Mouse (Mus musculus): ENCODE results near the gene Edem2. TPM values are rescaled to one million over a fixed set of nuclear protein-coding genes. Genes with fewer than 3 reads are reported as not detected.

The Edem2 gene
- polyA plus RNA-seq, 1 experiment, result 19.0 TPM

GRCm38 (mm10) chr2:155675118-155675517 is 54.2 kb downstream of the Edem2 start:
- peaks cover 22% of the 10 kb centered on the region for H3K36me3 ChIP-seq (ENCODE audit: control insufficient read depth, insufficient read depth)
- H3ac ChIP-seq (ENCODE audit: control insufficient read depth, insufficient read length, low read depth), result no peak overlapping the region
- peaks cover 63% of the 10 kb centered on the region for H3K79me3 ChIP-seq (ENCODE audit: low read depth)
- peaks cover 77% of the 10 kb centered on the region for H3K79me2 ChIP-seq (ENCODE audit: control insufficient read depth, insufficient read depth)
- no peak for TF ChIP-seq MAX (IDR thresholded peaks at IDR 0.05)
- H3K4me3 ChIP-seq (ENCODE audit: insufficient read depth, poor library complexity, severe bottlenecking), result no peak overlapping the region
- H3K27me3 ChIP-seq (ENCODE audit: control insufficient read depth, insufficient read depth, insufficient read length), result no peaks in the 10 kb centered on the region

DNA sequence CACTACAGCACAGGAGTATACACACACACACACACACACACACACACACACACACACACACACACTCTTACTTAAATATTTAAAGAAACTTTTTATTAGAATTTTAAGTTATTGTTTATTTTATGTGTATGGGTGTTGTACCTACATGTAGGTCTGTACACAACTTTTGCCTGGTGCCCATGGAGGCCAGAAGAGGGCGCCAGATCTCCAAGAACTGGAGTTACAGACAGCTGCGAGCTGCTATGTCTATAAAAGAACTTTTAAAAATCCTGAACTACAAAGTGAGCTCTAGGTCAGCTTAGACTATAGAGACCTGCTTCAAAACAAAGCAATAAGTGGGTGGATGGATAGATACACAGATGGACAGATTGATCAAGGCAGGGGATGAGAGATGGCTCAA is 55.7 kb downstream of the Edem2 start:
- Histone ChIP-seq H3K4me3 (ENCODE audit: insufficient read depth, poor library complexity, severe bottlenecking) (no peak overlapping the region), H3K27me3 (ENCODE audit: control insufficient read depth, insufficient read depth, insufficient read length) (no peaks in the 10 kb centered on the region), H3K79me3 (ENCODE audit: low read depth) (peaks cover 48% of the 10 kb centered on the region), H3K36me3 (ENCODE audit: control insufficient read depth, insufficient read depth) (peaks cover 22% of the 10 kb centered on the region), H3K79me2 (ENCODE audit: control insufficient read depth, insufficient read depth) (peaks cover 61% of the 10 kb centered on the region), H3ac (ENCODE audit: control insufficient read depth, insufficient read length, low read depth) (no peak overlapping the region)
- TF ChIP-seq MAX (IDR thresholded peaks at IDR 0.05) (no peak), MYOD1 (IDR thresholded peaks at IDR 0.05; ENCODE audit: control insufficient read depth, insufficient read length, low read depth) (no peak), CEBPB (IDR thresholded peaks at IDR 0.05; ENCODE audit: low read depth) (no peak), USF1 (IDR thresholded peaks at IDR 0.05; ENCODE audit: low read depth) (no peak), FOSL1 (IDR thresholded peaks at IDR 0.05; ENCODE audit: insufficient read depth, low read length, poor library complexity, severe bottlenecking) (no peak), CTCF (IDR thresholded peaks at IDR 0.05; ENCODE audit: control insufficient read depth, insufficient read depth, insufficient read length) (no peak), MYOG (IDR thresholded peaks at IDR 0.05; ENCODE audit: control insufficient read depth, extremely low read depth, insufficient read length) (no peak)

DNA sequence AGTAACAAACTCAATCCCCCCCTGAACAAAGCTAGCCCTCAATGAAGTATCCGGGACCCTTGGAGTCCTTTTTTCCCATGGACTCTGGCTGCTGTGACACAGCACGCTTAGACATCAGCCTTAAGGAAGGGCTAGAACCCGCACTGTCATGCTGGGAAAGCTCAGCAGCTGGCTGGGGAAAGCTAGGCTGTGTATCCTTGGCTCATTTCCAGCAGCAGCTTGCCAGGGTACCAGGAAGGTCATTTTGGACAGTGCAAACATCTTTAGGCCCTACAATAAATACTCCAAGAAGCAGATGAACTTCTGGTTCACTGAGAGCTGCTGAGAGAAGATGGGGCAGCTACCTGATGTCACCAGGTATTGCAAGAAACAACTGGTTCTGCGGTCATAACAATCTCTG is 58.0 kb downstream of the Edem2 start:
- Histone ChIP-seq H3K27me3 (ENCODE audit: control insufficient read depth, insufficient read depth, insufficient read length) (no peaks in the 10 kb centered on the region), H3ac (ENCODE audit: control insufficient read depth, insufficient read length, low read depth) (no peak overlapping the region), H3K79me2 (ENCODE audit: control insufficient read depth, insufficient read depth) (peaks cover 38% of the 10 kb centered on the region), H3K36me3 (ENCODE audit: control insufficient read depth, insufficient read depth) (peaks cover 33% of the 10 kb centered on the region), H3K4me3 (ENCODE audit: insufficient read depth, poor library complexity, severe bottlenecking) (no peak overlapping the region), H3K79me3 (ENCODE audit: low read depth) (peaks cover 27% of the 10 kb centered on the region)
- TF ChIP-seq MYOG (IDR thresholded peaks at IDR 0.05; ENCODE audit: control insufficient read depth, extremely low read depth, insufficient read length) (no peak), USF1 (IDR thresholded peaks at IDR 0.05; ENCODE audit: low read depth) (no peak), FOSL1 (IDR thresholded peaks at IDR 0.05; ENCODE audit: insufficient read depth, low read length, poor library complexity, severe bottlenecking) (no peak), CTCF (IDR thresholded peaks at IDR 0.05; ENCODE audit: control insufficient read depth, insufficient read depth, insufficient read length) (no peak), MYOD1 (IDR thresholded peaks at IDR 0.05; ENCODE audit: control insufficient read depth, insufficient read length, low read depth) (no peak), CEBPB (IDR thresholded peaks at IDR 0.05; ENCODE audit: low read depth) (no peak)

DNA sequence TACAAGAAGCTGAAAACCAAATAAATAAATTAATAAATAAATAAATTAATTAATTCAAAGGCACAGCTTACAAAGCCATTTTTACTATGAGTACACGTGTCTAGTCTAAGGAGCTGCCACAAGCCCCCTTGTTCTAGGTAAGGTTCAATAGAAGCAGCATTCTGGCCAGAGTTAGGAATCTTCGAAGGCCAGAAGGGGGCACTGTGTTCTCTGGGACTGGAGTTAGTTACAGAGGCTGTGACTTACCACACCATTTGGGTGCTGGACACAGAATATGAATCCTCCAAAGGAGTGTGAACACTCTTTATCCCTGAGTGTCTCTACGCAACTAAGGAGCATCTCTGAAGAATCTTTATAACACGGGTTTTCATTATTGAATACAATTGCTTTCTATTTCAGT is 60.8 kb downstream of the Edem2 start:
- no peaks in the 10 kb centered on the region for H3K27me3 ChIP-seq (ENCODE audit: control insufficient read depth, insufficient read depth, insufficient read length)

GRCm38 (mm10) chr2:155667881-155668280 is 61.4 kb downstream of the Edem2 start:
- peaks cover 5% of the 10 kb centered on the region for H3K79me2 ChIP-seq (ENCODE audit: control insufficient read depth, insufficient read depth)
- H3ac ChIP-seq (ENCODE audit: control insufficient read depth, insufficient read length, low read depth), result no peak overlapping the region
- H3K27me3 ChIP-seq (ENCODE audit: control insufficient read depth, insufficient read depth, insufficient read length), result no peaks in the 10 kb centered on the region
- no peak overlapping the region for H3K4me3 ChIP-seq (ENCODE audit: insufficient read depth, poor library complexity, severe bottlenecking)
- TF ChIP-seq FOSL1 (IDR thresholded peaks at IDR 0.05; ENCODE audit: insufficient read depth, low read length, poor library complexity, severe bottlenecking) (no peak), CEBPB (IDR thresholded peaks at IDR 0.05; ENCODE audit: low read depth) (no peak), MYOG (IDR thresholded peaks at IDR 0.05; ENCODE audit: control insufficient read depth, extremely low read depth, insufficient read length) (no peak), USF1 (IDR thresholded peaks at IDR 0.05; ENCODE audit: low read depth) (no peak), MYOD1 (IDR thresholded peaks at IDR 0.05; ENCODE audit: control insufficient read depth, insufficient read length, low read depth) (no peak), MAX (IDR thresholded peaks at IDR 0.05) (no peak), CTCF (IDR thresholded peaks at IDR 0.05; ENCODE audit: control insufficient read depth, insufficient read depth, insufficient read length) (no peak)
- H3K79me3 ChIP-seq (ENCODE audit: low read depth), result peaks cover 1% of the 10 kb centered on the region
- H3K36me3 ChIP-seq (ENCODE audit: control insufficient read depth, insufficient read depth), result peaks cover 58% of the 10 kb centered on the region

More for the DNA sequence above, 60.8 kb downstream of the Edem2 start:
- TF ChIP-seq CTCF (IDR thresholded peaks at IDR 0.05; ENCODE audit: control insufficient read depth, insufficient read depth, insufficient read length) (peak; percentile 11), MYOD1 (IDR thresholded peaks at IDR 0.05; ENCODE audit: control insufficient read depth, insufficient read length, low read depth) (no peak)
- H3K79me3 ChIP-seq (ENCODE audit: low read depth), result peaks cover 5% of the 10 kb centered on the region
- peaks cover 57% of the 10 kb centered on the region for H3K36me3 ChIP-seq (ENCODE audit: control insufficient read depth, insufficient read depth)
- no peak overlapping the region for H3ac ChIP-seq (ENCODE audit: control insufficient read depth, insufficient read length, low read depth)
- no peak overlapping the region for H3K4me3 ChIP-seq (ENCODE audit: insufficient read depth, poor library complexity, severe bottlenecking)
- peaks cover 10% of the 10 kb centered on the region for H3K79me2 ChIP-seq (ENCODE audit: control insufficient read depth, insufficient read depth)

- Histone ChIP-seq H3ac (ENCODE audit: control insufficient read depth, insufficient read length, low read depth) (no peak overlapping the region), H3K27me3 (ENCODE audit: control insufficient read depth, insufficient read depth, insufficient read length) (no peaks in the 10 kb centered on the region)
- TF ChIP-seq MYOD1 (IDR thresholded peaks at IDR 0.05; ENCODE audit: control insufficient read depth, insufficient read length, low read depth) (no peak), MYOG (IDR thresholded peaks at IDR 0.05; ENCODE audit: control insufficient read depth, extremely low read depth, insufficient read length) (no peak), MAX (IDR thresholded peaks at IDR 0.05) (no peak), CEBPB (IDR thresholded peaks at IDR 0.05; ENCODE audit: low read depth) (no peak), CTCF (IDR thresholded peaks at IDR 0.05; ENCODE audit: control insufficient read depth, insufficient read depth, insufficient read length) (no peak), USF1 (IDR thresholded peaks at IDR 0.05; ENCODE audit: low read depth) (no peak)
These were observed 65.3 kb downstream of the Edem2 start for GRCm38 (mm10) chr2:155663910-155664460.

More at GRCm38 (mm10) chr2:155663910-155664460, 65.3 kb downstream of the Edem2 start:
- no peak overlapping the region for H3K4me3 ChIP-seq (ENCODE audit: insufficient read depth, poor library complexity, severe bottlenecking)
- peaks cover 1% of the 10 kb centered on the region for H3K79me3 ChIP-seq (ENCODE audit: low read depth)
- no peaks in the 10 kb centered on the region for H3K79me2 ChIP-seq (ENCODE audit: control insufficient read depth, insufficient read depth)
- peaks cover 59% of the 10 kb centered on the region for H3K36me3 ChIP-seq (ENCODE audit: control insufficient read depth, insufficient read depth)

Measured in C2C12 (cell line).